ENCODE assay signal across 23 mouse cellular contexts in the genomic region with DNA sequence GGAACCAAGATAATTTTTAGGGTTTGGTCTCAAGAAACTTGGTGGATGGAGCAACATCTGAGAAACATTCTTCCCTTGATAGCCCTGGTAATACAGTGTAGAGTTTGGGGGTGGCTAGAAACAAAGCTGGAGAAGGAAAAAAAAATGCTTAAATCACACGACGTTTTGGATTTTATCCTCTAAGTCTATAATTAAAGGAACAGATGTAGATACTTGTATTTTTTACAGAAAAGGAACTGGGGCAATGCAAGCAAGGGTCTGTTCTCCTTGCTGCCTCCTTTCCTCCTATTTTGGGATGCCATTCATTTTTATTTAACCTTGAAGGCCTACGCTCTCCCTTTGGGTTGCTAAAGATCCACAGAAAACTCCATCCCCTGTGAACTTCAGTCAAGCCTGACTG. TPM values are rescaled to one million over a fixed set of nuclear protein-coding genes. Genes with fewer than 3 reads are reported as not detected.
DNase-seq lines count a peak whose midpoint lies in the region; ATAC-seq and TF ChIP-seq lines count a peak whose summit lies in the region.
"Had no signal": no experiment of that assay in that cellular context is flagged by ENCODE, and none has a peak within 500 bp of the region (broad histone marks: within the 10 kb centered on the region; RNA-seq: fewer than 3 reads in every experiment).

No protein-coding gene starts in this region.

- TF ChIP-seq CTCF in heart, adult 2 months (IDR thresholded peaks at IDR 0.05) = no peak
- no peak for TF ChIP-seq CTCF in cortical plate, adult 2 months (IDR thresholded peaks at IDR 0.05; ENCODE audit: extremely low read depth, insufficient read depth, low read length)
- TF ChIP-seq CTCF in liver, postnatal 0 days (IDR thresholded peaks at IDR 0.05; ENCODE audit: low read depth) = no peak

- no peak for TF ChIP-seq EP300 in heart, adult 2 months (IDR thresholded peaks at IDR 0.05; ENCODE audit: insufficient read depth, low read depth, low read length)
- no peak for TF ChIP-seq EP300 in liver, postnatal 0 days (IDR thresholded peaks at IDR 0.05; ENCODE audit: low read depth)

- intact Hi-C loops in heart, adult 2 months (cut with DNase I) = no loop called here

- no peak for ATAC-seq in monocyte, adult 5-6 weeks (replicated peaks; ENCODE audit: insufficient number of reproducible peaks, low FRiP score, low TSS enrichment, poor library complexity, severe bottlenecking)
- no peak for ATAC-seq in liver, postnatal 0 days
- ATAC-seq: forebrain, embryonic 14.5 days; forebrain, embryonic 16.5 days had no signal

- H3K27ac ChIP-seq in heart, adult 2 months = no peak overlapping the region
- H3K27ac ChIP-seq in cortical plate, adult 2 months (ENCODE audit: insufficient read depth, low read length) = 0 out of 2 replicates have a peak overlapping the region, but pooled peaks have one; percentile 49
- H3K27ac ChIP-seq in liver, postnatal 0 days (ENCODE audit: low read depth) = no peak overlapping the region
- H3K27ac ChIP-seq: embryonic facial prominence, embryonic 13.5 days; embryonic facial prominence, embryonic 15.5 days; forebrain, embryonic 10.5 days; forebrain, embryonic 12.5 days had no signal

- peak; percentile 14 for DNase-seq in heart, adult 11 months
- DNase-seq in heart, adult 2 months = no peak
- DNase-seq in urinary bladder, postnatal 4 days (ENCODE audit: low spot score in 2 of 2) = peak; percentile 1 to 8
- no peak for DNase-seq in urinary bladder, postnatal 36 days (ENCODE audit: low spot score in 2 of 2)
- DNase-seq in liver, postnatal 0 days = no peak
- DNase-seq: adrenal gland, adult 2 months; adrenal gland, postnatal 10 days; adrenal gland, postnatal 25 days; cerebellum, adult 11-12 months; cerebellum, adult 2 months; cerebellum, adult 9-10 months; cerebellum, postnatal 10 days; cerebellum, postnatal 25 days; embryo, embryonic 11 days had no signal

- no peak overlapping the region for H3K4me2 ChIP-seq in liver, postnatal 0 days (ENCODE audit: low read depth, low read length)
- H3K4me2 ChIP-seq: embryonic facial prominence, embryonic 13.5 days; embryonic facial prominence, embryonic 15.5 days; forebrain, embryonic 12.5 days had no signal

- no peak overlapping the region for H3K9ac ChIP-seq in heart, adult 2 months (ENCODE audit: low read depth, low read length)
- H3K9ac ChIP-seq in liver, postnatal 0 days (replicated peaks) = no peak overlapping the region
- H3K9ac ChIP-seq: embryonic facial prominence, embryonic 13.5 days; embryonic facial prominence, embryonic 15.5 days; forebrain, embryonic 12.5 days had no signal

- no peaks in the 10 kb centered on the region for H3K79me2 ChIP-seq in heart, adult 2 months (replicated peaks; ENCODE audit: control insufficient read depth, insufficient read depth, low read length)

- 81% methylated on average over 3 of the region's 3 CpGs for WGBS in heart, adult 2 months
- 77% methylated on average over 3 of the region's 3 CpGs for WGBS in liver, postnatal 0 days (ENCODE audit: insufficient replicate concordance)

- no peaks in the 10 kb centered on the region for H3K27me3 ChIP-seq in heart, adult 2 months (ENCODE audit: control insufficient read depth, insufficient read depth, low read length)
- H3K27me3 ChIP-seq in liver, postnatal 0 days (ENCODE audit: insufficient read depth, low read length) = no peaks in the 10 kb centered on the region
- H3K27me3 ChIP-seq: embryonic facial prominence, embryonic 13.5 days; embryonic facial prominence, embryonic 15.5 days; forebrain, embryonic 12.5 days had no signal

- no peak overlapping the region for H3K4me3 ChIP-seq in heart, adult 2 months
- no peak overlapping the region for H3K4me3 ChIP-seq in cortical plate, adult 2 months (ENCODE audit: insufficient read depth, low read length)
- no peak overlapping the region for H3K4me3 ChIP-seq in liver, postnatal 0 days (ENCODE audit: low read depth, low read length)
- H3K4me3 ChIP-seq: embryonic facial prominence, embryonic 13.5 days; embryonic facial prominence, embryonic 15.5 days; erythroblast, embryonic 14.5 days; forebrain, embryonic 10.5 days; forebrain, embryonic 12.5 days had no signal

- 0 out of 2 replicates have a peak, but pooled peaks cover 3% of the 10 kb centered on the region for H3K9me3 ChIP-seq in liver, postnatal 0 days (ENCODE audit: low read length)
- H3K9me3 ChIP-seq: embryonic facial prominence, embryonic 13.5 days; embryonic facial prominence, embryonic 15.5 days; forebrain, embryonic 10.5 days; forebrain, embryonic 12.5 days had no signal

- TF ChIP-seq POLR2A in heart, adult 2 months (IDR thresholded peaks at IDR 0.05; ENCODE audit: insufficient read depth, low read depth, low read length) = no peak
- no peak for TF ChIP-seq POLR2A in cortical plate, adult 2 months (IDR thresholded peaks at IDR 0.05; ENCODE audit: extremely low read depth, insufficient read depth, low read length)

- H3K36me3 ChIP-seq in heart, adult 2 months (ENCODE audit: control insufficient read depth, insufficient read depth, low read length) = no peaks in the 10 kb centered on the region
- H3K36me3 ChIP-seq in liver, postnatal 0 days (replicated peaks; ENCODE audit: insufficient read depth, low read length) = no peaks in the 10 kb centered on the region
- H3K36me3 ChIP-seq: embryonic facial prominence, embryonic 13.5 days; embryonic facial prominence, embryonic 15.5 days; forebrain, embryonic 10.5 days; forebrain, embryonic 12.5 days had no signal

- H3K4me1 ChIP-seq in heart, adult 2 months (ENCODE audit: control insufficient read depth, insufficient read depth, low read length) = no peaks in the 10 kb centered on the region
- H3K4me1 ChIP-seq in cortical plate, adult 2 months (ENCODE audit: control insufficient read depth, insufficient read depth, low read length) = peaks cover 7% of the 10 kb centered on the region
- H3K4me1 ChIP-seq in liver, postnatal 0 days (ENCODE audit: insufficient read depth) = no peaks in the 10 kb centered on the region
- H3K4me1 ChIP-seq: embryonic facial prominence, embryonic 15.5 days; forebrain, embryonic 12.5 days had no signal

RNA-seq across cellular contexts. Expression of a gene that starts 17.5 kb away (rescaled TPM):
- 1 to 10 TPM; 2.4 to 2.7 TPM for total RNA-seq in heart, adult 2 months (2021)
- polyA plus RNA-seq in heart, adult 2 months (2012; rRNA removed) = 1.1 and 2.5 TPM in 2 replicates
- polyA plus RNA-seq in cortical plate, adult 2 months (2012; rRNA removed) = 4.7 and 5.0 TPM in 2 replicates
- total RNA-seq in monocyte, adult 5-6 weeks (2017) = 1.5 to 3.3 TPM (median 2.3 TPM) in 3 replicates
- 2.0 TPM in 2 replicates for polyA plus RNA-seq in liver, postnatal 0 days (2015; fragmentation: Nextera tagmentation; extraction: Ambion mirVana)
- polyA plus RNA-seq: erythroblast, embryonic 14.5 days had no signal

Comparison
In these comparisons a context has a peak if more than half of its experiments do, and no peak if none do; other contexts are left out.
1. DNase-seq: peak in heart, adult 11 months (single experiment) and urinary bladder, postnatal 4 days (2 of 2); none in heart, adult 2 months (0 of 2), urinary bladder, postnatal 36 days (0 of 2) and liver, postnatal 0 days (single experiment).